ENCODE assay signal across 17 mouse cellular contexts in genomic region chr2:150013785-150014184, GRCm38 (mm10).
"Had no signal": no experiment of that assay in that cellular context is flagged by ENCODE, and none has a peak within 500 bp of the region (broad histone marks: within the 10 kb centered on the region; RNA-seq: fewer than 3 reads in every experiment).

No protein-coding gene starts in this region.

- H3K9ac ChIP-seq: liver, embryonic 15.5 days; neural tube, embryonic 15.5 days had no signal

- H3K27me3 ChIP-seq: liver, embryonic 15.5 days; megakaryocyte, embryonic 14.5 days; neural tube, embryonic 15.5 days had no signal

- H3K9me3 ChIP-seq: limb, embryonic 10.5 days; liver, embryonic 15.5 days; neural tube, embryonic 15.5 days had no signal

- H3K4me1 ChIP-seq: limb, embryonic 10.5 days; liver, embryonic 15.5 days had no signal

- H3K36me3 ChIP-seq: limb, embryonic 10.5 days; liver, embryonic 15.5 days; neural tube, embryonic 15.5 days had no signal

- H3K4me3 ChIP-seq: left cerebral cortex, adult 2 months; limb, embryonic 10.5 days; liver, embryonic 15.5 days; myocyte; neural tube, embryonic 15.5 days had no signal

- DNase-seq: kidney, adult 8-10 months; kidney, postnatal 25 days; lung, adult 2 months; lung, postnatal 10 days; right cerebral cortex, postnatal 4 days; spleen, adult 18-20 months; thymus, adult 18-20 months; thymus, postnatal 25 days had no signal

- ATAC-seq: intestine, postnatal 0 days had no signal

- H3K4me2 ChIP-seq: liver, embryonic 11.5 days; liver, embryonic 15.5 days; neural tube, embryonic 15.5 days had no signal

- H3K27ac ChIP-seq: left cerebral cortex, adult 2 months; limb, embryonic 10.5 days; liver, embryonic 15.5 days; macrophage; neural tube, embryonic 15.5 days had no signal
